Mouse (Mus musculus): ENCODE measurements around the gene Gxylt2.
A peak's percentile ranks its signal among the peaks of the same experiment; 100 is the strongest.

Gxylt2 gene

DNA sequence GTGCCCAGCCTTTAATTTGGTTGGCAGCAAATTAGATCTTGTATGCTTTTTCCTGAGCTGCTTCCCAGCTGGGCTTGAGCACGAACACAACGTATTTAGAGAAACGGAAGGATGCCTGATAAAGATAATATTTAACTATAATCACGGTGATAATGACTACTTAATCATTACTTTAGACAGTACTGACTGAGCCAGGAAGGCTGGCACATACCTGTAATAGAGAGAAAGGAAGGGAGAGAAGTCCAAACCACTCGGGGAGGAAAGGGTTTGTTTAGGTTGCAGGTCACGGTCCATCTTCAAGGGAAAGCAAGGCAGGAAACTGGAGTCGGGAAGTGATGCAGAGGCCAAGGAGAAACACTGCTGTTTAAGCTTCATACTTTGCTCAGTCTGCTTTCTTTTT, 11.6 kb downstream of the Gxylt2 start:
- no peak for DNase-seq

DNA sequence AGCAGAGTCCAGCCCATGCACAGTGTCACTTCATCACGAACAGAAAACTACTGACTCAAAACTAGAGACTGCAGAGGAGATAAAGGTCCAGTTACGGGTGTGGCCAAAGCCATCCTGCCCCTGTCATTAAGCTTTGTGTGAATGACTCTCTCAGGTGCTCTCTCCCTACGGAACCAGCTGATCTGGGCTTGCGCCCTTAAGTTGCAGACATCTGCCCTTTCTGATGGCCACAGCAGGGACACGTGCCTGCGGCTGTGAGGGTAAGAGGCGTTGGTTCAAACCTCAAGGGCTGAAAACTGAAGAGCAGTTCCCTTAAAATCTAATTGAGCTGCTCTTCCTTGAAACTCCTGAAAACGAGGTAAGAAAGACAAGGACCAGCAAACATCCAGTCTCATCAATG, 12.3 kb downstream of the Gxylt2 start:
- peak; percentile 64 for DNase-seq

DNA sequence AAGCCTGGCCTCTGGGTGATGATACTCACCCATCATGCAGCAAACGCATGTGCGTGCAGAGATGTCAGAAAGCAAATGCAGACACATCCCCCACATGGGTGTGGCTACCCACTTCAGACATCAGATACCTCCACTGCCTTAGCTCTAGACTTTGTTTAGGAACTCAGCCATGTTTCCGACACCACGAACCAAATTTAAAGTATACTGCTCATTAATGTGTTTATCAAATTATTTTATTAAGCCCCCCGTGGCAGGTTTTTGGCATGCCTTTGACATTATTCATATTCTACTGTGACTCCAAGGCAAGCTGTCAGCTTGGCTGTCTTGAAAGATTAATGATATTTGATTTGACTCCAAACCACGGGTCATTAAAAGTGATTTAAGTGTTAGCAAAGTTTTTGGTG, 15.6 kb downstream of the Gxylt2 start:
- DNase-seq, result no peak

DNA sequence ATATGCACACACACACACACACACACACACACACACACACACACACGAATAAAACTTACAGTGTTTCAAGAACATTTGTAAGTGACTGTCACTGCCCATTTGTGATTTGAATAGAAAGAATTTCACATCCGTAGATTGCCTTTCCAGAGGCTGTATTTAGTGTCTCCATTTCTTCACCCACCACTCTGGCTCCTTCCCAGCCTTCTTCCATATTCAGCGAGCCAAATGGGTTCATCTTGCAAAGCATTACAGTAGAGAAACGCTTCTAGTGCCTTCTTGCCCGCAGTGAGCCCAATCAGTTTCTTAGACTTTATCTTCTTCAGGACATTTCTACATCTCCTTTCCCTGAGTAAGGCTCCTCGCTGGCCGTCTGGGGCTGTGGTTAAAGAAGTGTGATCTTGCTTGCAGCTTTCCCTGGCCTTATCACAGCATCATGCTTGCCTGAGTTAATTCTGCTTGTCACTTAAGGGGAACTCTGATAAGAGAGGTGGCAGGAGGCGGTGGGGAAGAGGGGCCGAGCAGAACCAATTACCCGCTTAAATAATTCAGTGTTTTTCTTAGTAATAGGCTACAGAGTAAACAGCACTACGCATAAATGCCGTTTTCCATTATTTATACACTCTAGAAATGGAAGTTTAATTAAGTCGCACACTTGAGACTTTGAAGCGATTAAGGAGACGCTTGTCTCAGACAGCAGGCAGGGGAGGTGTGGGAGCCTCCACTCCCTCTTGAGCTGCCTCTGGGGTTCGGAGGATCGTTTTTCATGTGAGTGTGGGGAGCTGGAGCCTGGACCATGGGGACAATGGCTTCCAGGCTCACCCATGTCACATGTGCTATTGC, 16.6 kb downstream of the Gxylt2 start:
- no peak for DNase-seq

DNA sequence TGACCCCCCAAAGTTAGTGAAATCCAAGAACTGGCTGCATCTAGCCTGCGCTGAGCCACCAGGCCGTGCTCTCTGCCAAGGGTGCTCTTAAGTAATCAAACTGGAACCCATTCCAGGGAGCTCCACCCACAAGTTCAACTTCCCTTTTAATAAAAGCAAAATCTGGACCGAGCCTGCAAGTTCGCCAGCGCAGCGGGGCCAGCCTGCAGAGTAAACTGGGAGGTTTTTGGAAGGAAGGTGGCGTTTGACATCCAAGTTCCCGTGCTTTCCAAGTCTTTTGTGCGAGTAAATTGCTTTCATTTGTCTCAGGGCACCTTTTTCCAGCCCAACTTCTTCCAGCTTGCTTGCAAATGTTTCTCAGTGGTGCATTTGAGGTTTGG, 27.5 kb downstream of the Gxylt2 start:
- peak; percentile 99 for DNase-seq

DNA sequence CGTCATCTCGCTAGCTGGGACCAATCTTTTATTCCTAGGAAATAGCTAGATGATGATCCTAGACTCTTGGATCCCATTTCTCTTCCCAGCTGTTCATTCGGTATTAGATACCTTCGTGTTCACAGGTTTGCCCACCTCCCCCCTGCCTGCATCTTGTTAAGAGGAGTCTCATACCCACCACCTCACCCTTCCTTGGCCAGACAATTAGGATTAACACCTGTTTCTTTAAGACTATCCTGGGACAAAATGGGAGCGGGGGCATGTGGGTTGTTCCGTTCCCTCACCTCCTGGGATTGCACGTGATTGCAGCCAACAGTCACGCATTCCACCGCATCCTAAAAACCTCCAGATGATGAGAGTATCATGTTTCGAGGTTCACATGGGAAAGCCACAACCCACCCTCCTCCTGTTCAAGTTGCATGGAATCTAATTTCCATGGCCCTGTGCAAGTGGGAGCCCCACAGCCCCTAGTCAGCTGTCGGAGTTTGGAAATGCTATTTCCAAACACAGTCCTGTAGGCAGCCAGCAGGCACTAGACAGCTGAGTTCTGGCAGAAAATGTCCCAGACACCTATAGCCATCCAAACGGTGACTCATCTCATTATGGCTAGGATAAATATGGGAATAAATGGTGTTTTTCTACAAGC, 28.0 kb downstream of the Gxylt2 start:
- DNase-seq, result peak; percentile 98

DNA sequence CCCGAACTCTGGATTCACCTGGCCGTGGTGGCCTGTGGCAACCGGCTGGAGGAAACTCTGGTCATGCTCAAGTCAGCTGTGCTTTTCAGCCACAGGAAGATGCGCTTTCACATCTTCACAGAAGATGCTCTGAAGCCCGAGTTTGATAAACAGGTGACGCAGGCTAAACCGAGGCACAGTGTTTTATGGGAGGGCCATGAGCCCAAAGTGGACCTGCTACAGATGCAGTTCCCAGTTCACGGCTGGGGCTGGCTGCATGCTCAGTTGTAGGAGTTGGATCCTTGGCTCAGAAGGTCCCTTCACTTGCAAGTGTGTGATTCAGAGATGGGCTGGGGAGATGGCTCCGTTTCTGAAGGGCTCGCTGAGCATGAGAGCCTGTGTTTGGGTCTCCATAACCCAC, 28.7 kb downstream of the Gxylt2 start:
- DNase-seq, result peak; percentile 93

DNA sequence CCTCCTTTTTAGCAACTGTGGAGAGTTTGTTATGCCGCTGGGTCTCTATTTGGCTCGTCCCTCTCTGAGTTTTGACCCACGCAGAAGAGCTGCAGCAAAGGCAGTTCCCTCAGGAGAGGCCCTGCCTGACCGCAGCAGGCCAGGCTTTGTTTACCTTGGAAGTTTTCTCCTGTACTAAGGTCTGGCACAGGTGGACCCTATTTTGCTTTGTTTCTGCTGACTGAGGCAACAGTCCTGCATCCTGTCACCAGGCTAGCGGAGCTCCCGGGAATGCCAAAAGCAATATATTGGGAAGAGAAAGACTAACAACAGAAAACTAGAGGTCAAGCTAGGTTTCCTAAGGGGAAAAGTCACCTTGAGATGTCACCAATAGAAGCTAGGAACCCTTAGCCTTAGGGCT, 29.8 kb downstream of the Gxylt2 start:
- DNase-seq, result peak; percentile 98

DNA sequence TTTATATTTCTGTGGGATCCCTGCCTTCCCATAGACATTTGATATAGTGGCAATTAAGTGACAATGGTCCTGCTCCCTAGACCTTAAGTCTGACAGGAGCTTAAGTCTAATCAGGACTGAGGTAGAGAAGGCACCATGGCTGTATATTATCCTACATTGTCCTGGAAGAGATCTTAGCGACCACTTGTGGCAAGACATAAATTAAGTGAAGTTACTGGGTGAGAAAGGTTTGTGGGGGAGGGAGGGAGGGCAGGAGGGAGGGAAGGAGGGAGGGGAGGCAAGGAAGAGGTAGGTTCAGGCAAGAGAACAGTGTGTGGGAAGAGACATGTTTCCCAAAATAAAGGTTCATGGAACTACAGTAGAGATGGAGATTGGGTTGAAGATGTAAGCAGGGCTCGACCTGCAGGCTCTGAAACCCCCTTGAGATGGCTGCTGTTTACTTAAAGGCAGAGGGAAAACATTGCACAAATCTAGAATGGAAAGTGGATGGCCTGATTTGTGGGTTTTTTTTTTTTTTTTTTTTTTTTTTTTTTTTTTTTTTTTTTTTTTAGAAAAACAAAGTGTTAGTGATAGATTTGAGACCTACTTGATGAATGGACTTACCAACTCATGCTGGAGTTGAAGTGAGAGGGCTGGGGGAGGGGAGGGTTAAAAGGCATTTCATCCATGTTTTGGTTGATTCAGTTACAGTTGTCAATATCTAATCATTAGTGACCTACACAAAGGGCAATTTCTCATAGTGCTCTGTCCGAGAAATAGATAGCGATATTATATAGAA, 54.1 kb downstream of the Gxylt2 start:
- DNase-seq, result peak; percentile 21

DNA sequence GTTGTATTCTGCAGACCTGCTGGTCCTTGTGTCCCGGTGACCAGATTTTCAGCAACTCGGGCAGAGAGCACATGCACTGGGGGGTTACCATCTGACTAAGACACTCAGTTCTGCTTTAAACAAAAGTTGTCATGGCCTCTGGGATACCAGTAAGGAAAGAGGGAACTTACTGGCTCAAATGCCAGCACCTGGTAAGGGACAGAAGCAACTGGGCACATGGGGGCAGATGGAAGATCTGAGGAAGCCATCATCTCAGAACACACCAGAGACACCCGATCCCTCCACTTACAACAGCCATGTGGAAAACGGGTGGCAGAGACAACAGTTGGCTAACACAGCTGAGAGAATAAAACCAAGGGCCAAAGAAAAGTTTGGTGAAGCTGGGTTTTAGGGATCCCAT, 63.2 kb downstream of the Gxylt2 start:
- DNase-seq, result peak; percentile 51

DNA sequence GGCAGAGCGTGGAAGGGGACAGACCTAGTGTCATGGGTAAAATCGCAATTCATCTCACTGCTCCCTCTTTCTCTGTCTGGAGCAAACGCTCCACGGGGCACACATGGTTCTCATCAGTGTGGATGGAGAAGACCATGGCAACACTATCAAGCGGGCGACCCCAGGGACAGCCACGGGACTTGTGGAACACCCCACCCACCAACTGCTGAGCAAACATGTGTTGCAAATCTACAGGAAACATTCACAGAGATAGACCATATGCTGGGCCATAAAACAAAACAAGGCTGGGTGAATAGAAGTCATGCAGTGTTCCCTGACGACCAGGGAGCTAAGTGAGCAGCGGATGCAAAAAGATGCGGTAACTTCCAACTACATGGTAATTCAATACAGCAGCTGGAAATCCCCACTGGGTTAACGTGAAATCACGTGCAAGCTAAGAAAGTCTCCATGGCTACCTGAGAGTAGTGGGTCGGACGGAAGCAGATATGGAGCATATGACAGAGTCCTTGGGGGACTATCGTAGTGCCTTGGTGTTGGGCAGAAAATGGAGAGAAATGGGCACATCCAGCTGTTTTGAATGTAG, 71.5 kb downstream of the Gxylt2 start:
- peak; percentile 97 for DNase-seq

DNA sequence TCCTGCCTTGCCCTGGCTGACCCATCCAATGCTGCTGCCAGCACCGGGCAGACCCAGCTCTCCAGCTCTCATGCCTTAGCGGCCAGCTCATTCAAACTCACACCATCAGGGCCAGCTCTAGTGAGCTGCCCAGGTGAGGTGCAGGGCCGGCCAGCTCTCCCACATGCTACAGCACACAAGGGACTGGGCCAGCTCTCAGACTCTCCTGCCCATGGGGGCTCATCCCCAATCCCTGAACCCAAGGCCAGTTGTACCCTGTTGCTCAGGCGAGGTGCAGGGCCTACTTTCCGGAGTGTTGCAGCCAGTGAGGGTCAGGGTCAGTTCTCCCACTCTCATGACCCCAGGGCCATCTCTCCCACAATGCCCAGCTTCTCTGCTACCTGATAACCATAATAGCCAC, 74.1 kb downstream of the Gxylt2 start:
- DNase-seq, result peak; percentile 87

DNA sequence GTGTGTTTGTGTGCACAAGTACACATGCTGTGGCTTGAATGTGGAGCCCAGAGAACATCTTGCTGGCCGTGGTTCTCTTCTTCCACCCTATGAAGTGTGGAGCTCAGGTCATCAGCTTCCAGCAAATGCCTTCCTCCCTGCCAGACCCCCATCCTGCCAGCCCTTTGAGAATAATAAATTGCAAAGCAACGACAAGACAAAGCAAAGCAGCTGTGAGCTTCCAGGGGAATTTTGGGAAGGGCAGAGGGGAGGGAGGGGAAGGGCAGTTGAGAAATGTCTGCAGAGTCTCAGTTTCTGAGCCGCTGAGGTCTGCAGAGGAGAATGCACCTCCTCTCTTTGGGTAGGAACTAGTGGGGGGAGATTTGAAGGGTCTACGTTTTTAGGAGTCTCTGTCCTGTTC, 75.9 kb downstream of the Gxylt2 start:
- DNase-seq, result peak; percentile 95

DNA sequence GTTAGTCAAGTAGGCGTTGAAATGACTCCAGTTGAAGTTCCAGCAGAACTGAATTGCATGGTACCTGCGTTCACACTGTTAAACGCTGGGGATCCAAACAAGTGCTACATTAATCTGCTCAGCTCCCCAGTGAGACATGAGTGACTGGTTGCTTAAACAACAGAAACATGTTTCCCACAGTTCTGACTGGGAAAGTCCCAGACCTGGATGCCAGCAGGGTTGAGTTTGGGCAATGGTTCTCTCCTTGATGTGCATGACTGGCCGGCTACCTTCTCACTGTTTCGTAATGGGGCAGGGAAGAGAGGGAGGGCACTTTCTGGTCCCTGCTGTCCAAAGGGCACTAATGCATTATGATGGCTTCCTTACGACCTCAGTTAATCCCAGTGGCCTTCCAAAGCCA, 77.1 kb downstream of the Gxylt2 start:
- peak; percentile 74 for DNase-seq

DNA sequence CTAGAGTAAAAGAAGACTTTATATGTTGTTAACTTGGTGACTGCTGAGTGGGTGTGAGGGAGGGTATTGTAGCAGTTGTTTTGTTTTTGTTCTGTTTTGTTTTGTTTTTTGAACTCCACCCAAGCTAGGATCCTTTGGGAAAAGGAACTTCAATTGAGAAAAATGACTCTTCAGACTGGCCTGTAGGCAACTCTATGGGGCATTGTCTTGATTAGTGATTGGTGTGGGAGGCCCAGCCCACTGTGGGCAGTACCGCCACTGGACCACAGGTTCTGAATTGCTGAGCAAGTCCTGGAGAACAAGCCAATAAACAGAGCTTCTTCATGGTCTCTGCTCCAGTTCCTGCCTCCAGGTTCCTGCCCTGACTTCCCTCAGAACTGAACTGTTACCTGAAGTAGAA, 83.2 kb downstream of the Gxylt2 start:
- DNase-seq, result peak; percentile 81

DNA sequence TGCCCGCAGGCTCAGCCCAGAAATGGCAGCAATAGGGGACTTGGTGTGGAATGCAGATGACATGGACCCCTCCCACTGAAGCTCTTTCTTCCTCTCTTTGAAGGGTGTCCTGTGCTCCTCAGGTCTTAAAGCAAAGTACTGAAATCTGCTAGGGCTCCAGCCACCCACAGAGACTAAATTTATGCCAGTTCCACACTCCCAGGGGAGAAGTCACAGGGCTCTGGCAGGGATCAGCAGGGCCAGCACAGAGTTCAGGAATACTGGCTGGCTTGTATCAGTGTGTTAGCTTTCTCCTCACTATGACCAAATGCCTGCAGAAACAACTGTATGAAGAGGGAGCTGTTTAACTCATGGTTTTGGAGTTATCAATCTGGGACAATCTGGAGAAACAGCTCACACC, 84.6 kb downstream of the Gxylt2 start:
- peak; percentile 80 for DNase-seq

DNA sequence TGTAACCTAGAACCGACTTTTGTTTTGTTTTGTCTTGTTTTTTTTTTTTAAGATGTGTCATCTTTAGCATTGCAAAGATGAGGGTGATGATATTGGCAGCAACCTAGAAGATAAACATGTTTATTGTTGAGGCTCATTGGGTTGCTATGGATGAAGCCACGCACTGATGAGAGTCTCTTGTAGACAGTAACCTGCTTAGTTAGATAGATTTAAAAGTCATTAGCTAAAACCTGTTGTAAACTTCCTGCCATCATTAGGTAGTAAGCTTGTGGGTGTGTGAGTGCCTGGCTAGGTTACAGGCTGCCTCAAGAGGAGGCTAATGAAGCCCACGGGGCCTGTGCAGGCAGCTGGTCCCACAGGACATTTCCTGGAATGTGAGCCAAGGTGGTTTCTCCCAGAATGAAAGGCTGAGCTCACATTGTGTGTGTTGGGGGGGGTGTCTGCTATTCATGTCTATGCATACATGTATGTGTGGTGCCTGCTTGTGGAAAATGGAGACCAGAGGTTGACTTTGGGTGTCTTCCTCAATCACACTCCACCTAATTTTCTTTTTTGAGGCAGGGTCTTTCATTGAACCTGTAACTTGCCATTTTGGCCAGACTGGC, 87.6 kb downstream of the Gxylt2 start:
- peak; percentile 57 for DNase-seq

DNA sequence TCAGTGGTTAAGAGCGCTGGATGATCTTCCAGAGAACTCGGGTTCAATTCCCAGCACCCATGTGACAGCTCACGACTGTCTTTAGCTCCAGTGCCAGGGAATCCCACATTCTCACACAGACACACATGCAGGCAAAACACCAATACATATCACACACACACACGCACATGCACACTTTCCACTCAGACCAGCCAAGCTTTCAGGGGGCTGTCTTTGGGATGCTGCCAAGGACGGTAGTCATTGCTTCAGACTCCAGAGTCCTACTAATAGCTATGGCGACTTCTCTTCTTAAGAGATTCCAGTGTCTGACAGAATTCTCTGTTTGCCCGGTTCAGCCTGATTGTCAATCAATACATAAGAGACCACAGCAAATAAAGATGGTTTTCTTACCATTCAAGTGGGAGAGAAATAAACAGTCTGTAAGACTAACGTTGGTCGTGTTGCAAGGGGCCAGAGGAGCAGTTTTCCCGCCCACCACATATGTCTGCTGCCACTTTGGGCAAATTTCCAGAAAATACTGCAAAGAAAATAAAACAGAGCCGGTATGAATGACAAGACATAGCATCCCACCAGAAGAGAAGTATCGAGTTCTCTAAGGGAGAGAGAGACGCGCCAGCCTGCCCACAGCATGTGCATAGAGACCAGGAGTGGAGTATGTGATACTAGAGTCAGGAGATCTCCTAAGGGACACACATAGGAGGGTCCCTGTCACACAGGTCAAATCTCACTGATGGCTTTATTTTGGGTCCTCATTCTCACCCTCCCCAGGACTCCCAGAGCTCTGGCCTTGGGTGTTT, 88.6 kb downstream of the Gxylt2 start:
- DNase-seq, result peak; percentile 49

DNA sequence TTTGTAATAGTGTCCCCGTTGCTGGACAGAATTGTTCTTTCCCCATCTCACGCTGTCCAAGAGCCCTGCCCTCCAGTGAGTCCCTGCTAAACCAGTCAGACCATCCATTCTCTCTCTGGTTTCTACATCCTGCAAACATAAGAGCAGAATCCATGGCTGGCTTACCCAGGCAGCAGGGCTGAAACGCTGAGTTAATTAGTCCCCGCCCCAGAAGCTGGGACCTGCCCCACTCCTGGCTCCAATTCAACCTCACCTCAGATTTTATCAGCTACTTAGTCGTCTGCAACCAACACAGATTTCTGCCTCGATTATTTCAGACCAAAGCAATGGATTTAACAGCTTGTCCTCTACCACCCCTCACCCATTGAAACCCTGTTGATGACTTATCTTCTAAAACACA, 91.3 kb downstream of the Gxylt2 start:
- peak; percentile 78 for DNase-seq

DNA sequence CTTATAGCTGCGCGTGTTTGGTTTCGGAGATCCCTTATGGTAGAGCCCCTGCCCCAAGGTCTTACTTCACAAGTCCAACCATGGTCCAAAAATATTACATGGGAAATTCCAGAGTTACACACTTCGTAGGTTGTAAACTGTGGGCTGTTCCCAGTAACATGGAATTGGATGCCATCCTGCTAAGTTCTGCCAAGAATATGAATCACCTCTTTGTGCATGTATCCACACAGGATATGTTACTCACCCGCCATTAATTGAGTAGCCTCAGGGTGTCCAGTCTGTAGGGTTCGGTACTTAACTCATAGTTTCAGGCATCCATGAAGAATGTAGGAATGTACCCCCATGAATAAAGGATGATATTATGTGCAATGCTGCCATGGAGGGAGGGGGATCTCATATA, 94.8 kb downstream of the Gxylt2 start:
- no peak for DNase-seq

DNA sequence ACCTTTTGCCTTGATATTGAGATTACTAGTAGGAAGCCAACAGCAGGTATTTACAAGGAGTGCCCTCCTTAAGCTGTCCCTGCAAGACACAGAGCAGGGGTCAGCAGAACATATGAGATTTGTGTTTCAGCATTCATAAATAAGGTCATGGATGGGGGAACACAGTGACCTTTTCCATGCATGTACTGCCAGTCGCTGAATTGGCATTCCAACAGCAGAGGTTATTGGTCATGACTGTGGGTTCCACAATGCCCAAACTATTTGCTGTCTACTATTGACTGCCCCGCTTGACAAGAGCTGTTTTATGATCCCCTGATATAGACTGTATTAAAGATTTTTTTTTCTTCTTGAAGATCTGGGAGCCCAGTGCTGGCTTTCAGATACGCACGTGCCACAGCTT, 95.2 kb downstream of the Gxylt2 start:
- peak; percentile 79 for DNase-seq

DNA sequence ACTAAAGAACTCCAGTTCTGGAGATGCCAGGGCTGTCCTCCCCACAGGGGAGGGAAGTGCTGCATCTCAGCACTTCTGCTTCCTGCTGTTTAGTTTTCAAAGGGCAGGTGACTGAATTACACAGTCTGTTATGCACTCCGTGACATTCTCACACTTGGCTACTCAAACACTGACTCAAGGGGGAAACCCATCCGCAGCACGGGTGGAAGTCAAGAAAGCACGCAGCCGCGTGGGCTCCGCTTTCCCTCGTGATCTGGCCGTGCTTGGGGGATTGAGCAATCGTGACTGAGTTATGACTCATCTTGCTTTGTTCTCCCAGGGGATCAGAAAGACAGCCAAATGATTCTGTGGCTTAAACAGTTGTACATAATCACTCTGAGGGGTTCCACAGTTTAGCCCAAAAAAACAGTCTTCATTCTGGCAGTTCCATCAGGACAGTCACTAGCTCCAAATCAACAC, 96.0 kb downstream of the Gxylt2 start:
- peak; percentile 98 for DNase-seq

All from heart, adult 11 months (tissue).